Mouse (Mus musculus) heart, adult 8-10 months (tissue): Measurements from ENCODE around the gene Chp1. TPM values are rescaled to one million over a fixed set of nuclear protein-coding genes. Genes with fewer than 3 reads are reported as not detected.

ENCODE experiments used
- DNase-seq: peaks from one replicate; pipeline ENCODE4 v3.0.0; 2022; ENCODE audit warnings: low spot score
- total RNA-seq, 4 experiments: library from RNA; stranded (reverse); gene quantifications; 2 replicates each; pipeline ENCODE4 v1.2.4; 2022

The Chp1 gene
- total RNA-seq, 4 experiments from 2014 or later, result 84.3 to 96.9 (median 85.1) TPM

DNA sequence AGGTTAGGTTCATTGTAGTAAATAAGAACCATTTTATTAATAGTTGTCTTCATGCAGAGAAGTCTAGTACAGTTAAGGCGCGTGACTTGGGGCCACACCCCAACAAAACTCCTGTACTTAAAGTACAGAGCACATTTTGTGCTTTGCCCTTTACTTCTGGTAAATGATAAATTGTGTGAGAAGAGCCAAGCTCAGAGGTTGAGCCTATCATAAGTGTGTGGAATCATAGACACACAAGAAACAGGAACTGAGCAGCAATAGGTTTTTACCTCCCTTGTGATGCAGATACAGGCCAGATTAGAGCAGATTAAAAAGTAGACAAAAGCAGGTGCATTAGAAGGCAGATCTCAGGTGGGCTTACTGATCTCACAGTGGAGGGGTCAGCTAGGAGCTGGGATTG, 73.8 kb downstream of the Chp1 start:
- no peak for DNase-seq

Other genes starting within 250 kb of the Chp1 start
- gene Dll4, start 221.9 kb upstream of the Chp1 start, total RNA-seq, result 10 to 100 TPM; 12.1 to 18.7 (median 18.6) TPM
- gene Chac1, start 196.5 kb upstream of the Chp1 start, total RNA-seq, result 10 to 100 TPM in 1 of 4 experiments, 1 to 10 TPM in 3; 2.8 to 15.4 (median 5.2) TPM
- gene Ino80, start 70.0 kb upstream of the Chp1 start, total RNA-seq, result 10 to 100 TPM; 11.5 to 12.9 (median 12.0) TPM
- gene Exd1, start 70 bp upstream of the Chp1 start, total RNA-seq, result 1 to 10 TPM in 1 of 4 experiments, under 1 TPM in 3; 0.13 to 1.4 (median 0.55) TPM
- 1 to 10 TPM in 1 of 4 experiments, under 1 TPM in 3; 0.28 to 1.7 (median 0.37) TPM for gene Nusap1, start 70.6 kb downstream of the Chp1 start, total RNA-seq
- gene Oip5, start 70.8 kb downstream of the Chp1 start, total RNA-seq, result 1 to 10 TPM in 1 of 4 experiments, under 1 TPM in 3; 0.34 to 1.2 (median 0.58) TPM
- 10 to 100 TPM; 53.6 to 71.5 (median 63.6) TPM for gene Ndufaf1, start 115.1 kb downstream of the Chp1 start, total RNA-seq
- 10 to 100 TPM; 22.5 to 25.6 (median 24.1) TPM for gene Rtf1, start 127.4 kb downstream of the Chp1 start, total RNA-seq
- under 1 TPM; 0.23 to 0.79 (median 0.54) TPM for gene Itpka, start 194.6 kb downstream of the Chp1 start, total RNA-seq
- not detected for gene Ltk, start 212.7 kb downstream of the Chp1 start, total RNA-seq
- gene Rpap1, start 239.8 kb downstream of the Chp1 start, total RNA-seq, result 10 to 100 TPM; 11.9 to 13.7 (median 13.4) TPM